Mouse (Mus musculus) left cerebral cortex, adult 9 months (tissue): ENCODE results near the gene Shisa7.
"Not testable (repeated sequence)": the region's sequence is repeated elsewhere in the genome, so short reads cannot be mapped to it uniquely, and the experiment has no call there.

Experiments used
- DNase-seq, 2 experiments: peaks; one replicate each; pipeline ENCODE4 v3.0.0; 2022; ENCODE audit warnings: low spot score in 2 of 2

The Shisa7 gene

GRCm38 (mm10) chr7:4844917-4845309 is 417 bp upstream of the Shisa7 start:
- peak; percentile 84 to 94 for DNase-seq

DNA sequence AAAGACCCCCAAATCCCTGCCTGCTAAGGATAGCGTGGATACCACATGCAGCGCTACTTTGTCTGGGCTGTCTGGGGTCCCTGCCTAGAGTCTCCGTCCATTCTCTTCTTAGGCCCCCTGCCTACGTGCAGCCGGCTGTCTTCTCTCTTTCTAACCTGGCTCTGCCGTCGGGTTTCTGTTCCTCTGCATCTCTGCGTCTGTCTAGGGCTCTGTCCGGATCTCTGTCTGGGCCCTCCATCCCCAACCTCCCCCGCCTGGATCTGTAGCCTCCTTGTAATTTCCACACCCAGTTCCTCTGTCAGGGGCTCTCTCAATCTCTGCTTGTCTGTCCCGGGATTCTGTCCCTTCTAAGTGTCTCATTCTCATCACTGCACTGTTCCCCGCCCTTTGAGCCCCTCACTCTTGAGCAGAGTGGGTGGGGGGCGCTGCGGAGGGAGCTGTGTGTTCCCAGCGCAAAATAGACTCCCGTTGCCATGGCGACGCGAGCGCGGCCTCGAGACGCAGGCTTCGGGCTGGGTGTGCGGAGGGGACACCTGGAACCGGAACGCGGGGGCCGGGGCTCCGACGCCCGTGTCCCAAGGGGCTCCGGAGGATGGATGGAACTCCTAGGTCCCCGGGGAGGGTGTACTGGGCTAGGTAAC is 772 bp downstream of the Shisa7 start:
- peak; percentile 64 to 81 for DNase-seq

DNA sequence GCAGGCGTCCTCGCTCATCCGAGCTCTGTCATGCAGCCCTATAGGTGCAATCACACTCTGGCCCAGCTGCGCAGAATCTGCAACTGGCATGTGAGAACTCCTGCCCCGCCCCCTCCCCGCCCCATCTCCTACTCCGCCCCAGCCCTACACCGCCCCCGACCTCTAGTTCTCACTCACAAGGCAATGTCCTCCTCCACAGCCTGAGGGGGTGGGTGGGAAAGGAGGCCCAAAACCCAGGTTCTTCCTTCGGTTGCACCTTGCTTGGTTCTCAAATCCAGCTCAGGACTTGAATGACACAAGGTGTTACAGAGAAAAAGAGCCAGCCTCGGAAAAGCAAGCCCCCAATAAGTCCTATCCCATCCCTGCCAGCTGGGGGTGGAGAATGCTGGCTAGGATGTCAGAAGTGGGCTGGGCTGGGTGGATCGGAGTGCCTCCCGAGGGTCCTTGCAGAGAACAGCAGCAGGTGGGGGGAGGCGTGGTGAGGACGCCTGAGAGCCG is 1.8 kb downstream of the Shisa7 start:
- DNase-seq: peak in 1 of 2 experiments; percentile 52

GRCm38 (mm10) chr7:4842077-4842476 is 2.4 kb downstream of the Shisa7 start:
- peak in 1 of 2 experiments; percentile 63 for DNase-seq

- no peak for DNase-seq
Measured at GRCm38 (mm10) chr7:4837639-4838038, 6.9 kb downstream of the Shisa7 start.

GRCm38 (mm10) chr7:4836351-4836792 is 8.1 kb downstream of the Shisa7 start:
- DNase-seq: peak in 1 of 2 experiments; percentile 44

- DNase-seq: no peak
Measured at GRCm38 (mm10) chr7:4835631-4836327, 8.7 kb downstream of the Shisa7 start.

GRCm38 (mm10) chr7:4830476-4830875 is 14.0 kb downstream of the Shisa7 start:
- DNase-seq: no peak

DNA sequence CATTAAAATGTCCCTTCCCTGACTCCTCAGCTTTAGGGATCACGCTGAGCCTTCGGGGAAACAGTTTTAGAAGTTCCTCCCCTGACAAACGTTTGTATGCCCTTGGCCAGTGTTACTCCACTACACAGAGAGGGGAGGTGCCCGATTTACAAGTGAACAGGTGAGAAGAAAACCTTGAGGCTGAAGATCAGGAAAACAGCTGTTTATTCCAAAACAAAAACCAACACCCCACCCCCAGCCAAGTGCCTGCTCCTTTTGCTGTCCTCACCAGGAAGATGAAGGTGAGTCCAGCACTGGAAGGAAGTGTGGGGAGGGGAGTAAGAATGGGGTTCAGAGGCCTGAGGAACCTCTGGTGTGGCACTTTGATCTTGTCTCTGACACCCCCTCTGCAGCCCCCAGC is 19.1 kb downstream of the Shisa7 start:
- DNase-seq: no peak

- DNase-seq: no peak
Measured at GRCm38 (mm10) chr7:4822162-4822907, 22.2 kb downstream of the Shisa7 start.

DNA sequence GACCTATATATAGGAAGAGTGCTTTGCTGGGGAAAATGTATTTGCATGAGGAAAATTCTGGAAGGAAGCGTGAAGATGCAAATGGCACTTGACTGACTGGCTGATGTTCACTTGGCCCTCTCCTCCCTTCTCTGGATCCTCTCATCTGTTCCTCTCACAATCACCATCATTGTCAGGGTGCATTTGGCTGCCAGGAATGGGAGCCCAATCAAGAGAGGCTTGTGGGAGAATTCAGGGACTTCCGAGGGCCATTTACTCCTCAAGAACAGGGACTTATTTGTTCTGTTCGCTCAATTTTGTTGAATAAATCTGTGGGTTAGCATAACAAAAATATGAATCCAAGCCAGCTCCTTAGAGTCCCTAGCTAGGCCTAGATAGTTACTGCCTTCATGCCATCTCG is 22.8 kb downstream of the Shisa7 start:
- DNase-seq: peak in 1 of 2 experiments; percentile 55

DNA sequence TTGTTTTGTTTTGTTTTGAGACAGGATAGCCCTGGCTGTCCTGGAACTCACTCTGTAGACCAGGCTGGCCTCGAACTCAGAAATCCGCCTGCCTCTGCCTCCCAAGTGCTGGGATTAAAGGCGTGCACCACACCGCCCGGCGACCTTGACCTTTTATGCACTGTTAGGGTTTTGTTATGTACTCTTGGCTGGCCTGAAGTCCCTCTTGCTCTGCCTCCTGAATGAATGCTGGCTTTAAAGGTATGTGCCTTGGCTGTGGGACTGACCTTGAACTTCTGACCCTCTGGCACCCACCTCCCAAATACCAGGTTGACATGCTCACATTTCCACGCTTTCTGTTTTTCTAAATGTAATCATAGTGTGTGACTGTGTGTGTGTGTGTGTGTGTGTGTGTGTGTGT is 23.6 kb downstream of the Shisa7 start:
- not testable (repeated sequence) for DNase-seq

- DNase-seq: no peak
Measured at GRCm38 (mm10) chr7:4816559-4816958, 27.9 kb downstream of the Shisa7 start.

GRCm38 (mm10) chr7:4813105-4813791 is 31.2 kb downstream of the Shisa7 start:
- no peak for DNase-seq

- peak; percentile 99 for DNase-seq
Measured at GRCm38 (mm10) chr7:4812303-4813104, 32.0 kb downstream of the Shisa7 start, which contains the start of gene Ube2s. TSS of gene Ube2s (minus strand) at chr7:4812590.

- DNase-seq: no peak
Measured at GRCm38 (mm10) chr7:4811842-4812302, 32.6 kb downstream of the Shisa7 start.

GRCm38 (mm10) chr7:4811131-4811530 is 33.4 kb downstream of the Shisa7 start:
- not testable (repeated sequence) for DNase-seq

GRCm38 (mm10) chr7:4806716-4807115 is 37.8 kb downstream of the Shisa7 start:
- peak in 1 of 2 experiments; percentile 42 for DNase-seq

GRCm38 (mm10) chr7:4802247-4802646 is 42.2 kb downstream of the Shisa7 start:
- DNase-seq: no peak

- peak in 1 of 2 experiments; percentile 26 for DNase-seq
Measured at GRCm38 (mm10) chr7:4795767-4796433, 48.6 kb downstream of the Shisa7 start.
